Mouse (Mus musculus): ENCODE data around the gene Fut7. TPM values are rescaled to one million over a fixed set of nuclear protein-coding genes. Genes with fewer than 3 reads are reported as not detected.
"Not testable (repeated sequence)": the region's sequence is repeated elsewhere in the genome, so short reads cannot be mapped to it uniquely, and the experiment has no call there.

Fut7 gene
- polyA plus RNA-seq, 1 experiment from 2014 or later, result not detected

DNA sequence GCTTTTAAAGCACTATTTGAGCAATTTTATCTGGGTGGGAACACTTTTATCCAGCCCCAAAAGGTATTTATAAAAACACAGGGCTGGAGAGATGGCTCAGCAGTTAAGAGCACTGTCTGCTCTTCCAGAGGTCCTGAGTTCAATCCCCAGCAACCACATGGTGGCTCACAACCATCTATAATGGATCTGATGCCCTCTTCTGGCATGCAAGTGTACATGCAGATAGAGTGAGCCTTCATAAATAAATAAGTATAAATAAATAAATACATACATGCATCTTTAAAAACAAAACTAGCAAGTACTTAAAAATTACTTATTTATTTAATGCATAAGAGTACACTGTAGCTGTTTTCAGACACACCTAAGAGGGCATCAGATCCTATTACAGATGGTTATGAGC lies 9.6 kb upstream of the Fut7 start:
- not testable (repeated sequence) for H3K4me3 ChIP-seq (ENCODE audit: low read depth, low read length); H3K9ac ChIP-seq (ENCODE audit: low read length); H3K36me3 ChIP-seq (ENCODE audit: control insufficient read depth, insufficient read depth, low read length); H3K9me3 ChIP-seq (ENCODE audit: control insufficient read depth, low read length); H3K4me1 ChIP-seq (replicated peaks; ENCODE audit: control insufficient read depth, insufficient read depth, low read length); H3K27ac ChIP-seq (ENCODE audit: low read depth, low read length); H3K4me2 ChIP-seq (ENCODE audit: low read depth, low read length, severe bottlenecking); H3K27me3 ChIP-seq (ENCODE audit: control insufficient read depth, insufficient read depth, low read length); DNase-seq (ENCODE audit: low spot score); ATAC-seq (replicated peaks; ENCODE audit: low FRiP score)

- Histone ChIP-seq H3K4me3 (ENCODE audit: low read depth, low read length) (no peak overlapping the region), H3K4me1 (replicated peaks; ENCODE audit: control insufficient read depth, insufficient read depth, low read length) (no peaks in the 10 kb centered on the region), H3K9ac (ENCODE audit: low read length) (no peak overlapping the region), H3K36me3 (ENCODE audit: control insufficient read depth, insufficient read depth, low read length) (no peaks in the 10 kb centered on the region), H3K4me2 (ENCODE audit: low read depth, low read length, severe bottlenecking) (no peak overlapping the region), H3K9me3 (ENCODE audit: control insufficient read depth, low read length) (no peaks in the 10 kb centered on the region), H3K27me3 (ENCODE audit: control insufficient read depth, insufficient read depth, low read length) (no peaks in the 10 kb centered on the region), H3K27ac (ENCODE audit: low read depth, low read length) (no peak overlapping the region)
- DNase-seq (ENCODE audit: low spot score) (no peak), ATAC-seq (replicated peaks; ENCODE audit: low FRiP score) (no peak)
- 9% methylated on average over 3 of the region's 3 CpGs for WGBS
Observed at GRCm38 (mm10) chr2:25417426-25417825, 5.6 kb upstream of the Fut7 start.

GRCm38 (mm10) chr2:25421896-25422295 lies 1.2 kb upstream of the Fut7 start:
- Histone ChIP-seq H3K36me3 (ENCODE audit: control insufficient read depth, insufficient read depth, low read length) (no peaks in the 10 kb centered on the region), H3K4me3 (ENCODE audit: low read depth, low read length) (no peak overlapping the region), H3K27ac (ENCODE audit: low read depth, low read length) (no peak overlapping the region), H3K9ac (ENCODE audit: low read length) (no peak overlapping the region), H3K9me3 (ENCODE audit: control insufficient read depth, low read length) (no peaks in the 10 kb centered on the region), H3K4me2 (ENCODE audit: low read depth, low read length, severe bottlenecking) (no peak overlapping the region), H3K4me1 (replicated peaks; ENCODE audit: control insufficient read depth, insufficient read depth, low read length) (no peaks in the 10 kb centered on the region), H3K27me3 (ENCODE audit: control insufficient read depth, insufficient read depth, low read length) (no peaks in the 10 kb centered on the region)
- 21% methylated on average over 3 of the region's 3 CpGs for WGBS
- ATAC-seq (replicated peaks; ENCODE audit: low FRiP score) (peak; percentile 45), DNase-seq (ENCODE audit: low spot score) (peak; percentile 85)

- H3K9ac ChIP-seq (ENCODE audit: low read length), result no peak overlapping the region
- DNase-seq (ENCODE audit: low spot score) (no peak), ATAC-seq (replicated peaks; ENCODE audit: low FRiP score) (no peak)
- H3K36me3 ChIP-seq (ENCODE audit: control insufficient read depth, insufficient read depth, low read length), result no peaks in the 10 kb centered on the region
- H3K4me2 ChIP-seq (ENCODE audit: low read depth, low read length, severe bottlenecking), result no peak overlapping the region
- H3K9me3 ChIP-seq (ENCODE audit: control insufficient read depth, low read length), result no peaks in the 10 kb centered on the region
- H3K4me1 ChIP-seq (replicated peaks; ENCODE audit: control insufficient read depth, insufficient read depth, low read length), result 0 out of 2 replicates have a peak, but pooled peaks cover 3% of the 10 kb centered on the region
- H3K27me3 ChIP-seq (ENCODE audit: control insufficient read depth, insufficient read depth, low read length), result no peaks in the 10 kb centered on the region
- H3K27ac ChIP-seq (ENCODE audit: low read depth, low read length), result no peak overlapping the region
- WGBS, result 81% methylated on average over 1 of the region's 1 CpGs
- no peak overlapping the region for H3K4me3 ChIP-seq (ENCODE audit: low read depth, low read length)
Observed at GRCm38 (mm10) chr2:25423626-25424025, 559 bp downstream of the Fut7 start.

- Histone ChIP-seq H3K4me3 (ENCODE audit: low read depth, low read length) (no peak overlapping the region), H3K4me2 (ENCODE audit: low read depth, low read length, severe bottlenecking) (no peak overlapping the region), H3K27ac (ENCODE audit: low read depth, low read length) (no peak overlapping the region), H3K27me3 (ENCODE audit: control insufficient read depth, insufficient read depth, low read length) (no peaks in the 10 kb centered on the region; the same call in 1 of the 2 replicates), H3K9ac (ENCODE audit: low read length) (no peak overlapping the region), H3K9me3 (ENCODE audit: control insufficient read depth, low read length) (no peaks in the 10 kb centered on the region), H3K36me3 (ENCODE audit: control insufficient read depth, insufficient read depth, low read length) (no peaks in the 10 kb centered on the region), H3K4me1 (replicated peaks; ENCODE audit: control insufficient read depth, insufficient read depth, low read length) (0 out of 2 replicates have a peak, but pooled peaks cover 3% of the 10 kb centered on the region)
- ATAC-seq (replicated peaks; ENCODE audit: low FRiP score) (no peak), DNase-seq (ENCODE audit: low spot score) (no peak)
- WGBS, result 54% methylated on average over 27 of the region's 27 CpGs
Observed at GRCm38 (mm10) chr2:25425481-25425880, 2.4 kb downstream of the Fut7 start.

- Histone ChIP-seq H3K9ac (ENCODE audit: low read length) (no peak overlapping the region), H3K4me3 (ENCODE audit: low read depth, low read length) (no peak overlapping the region), H3K4me2 (ENCODE audit: low read depth, low read length, severe bottlenecking) (no peak overlapping the region), H3K27ac (ENCODE audit: low read depth, low read length) (no peak overlapping the region), H3K9me3 (ENCODE audit: control insufficient read depth, low read length) (no peaks in the 10 kb centered on the region), H3K4me1 (replicated peaks; ENCODE audit: control insufficient read depth, insufficient read depth, low read length) (0 out of 2 replicates have a peak, but pooled peaks cover 6% of the 10 kb centered on the region), H3K27me3 (ENCODE audit: control insufficient read depth, insufficient read depth, low read length) (no peaks in the 10 kb centered on the region; the same call in 1 of the 2 replicates), H3K36me3 (ENCODE audit: control insufficient read depth, insufficient read depth, low read length) (no peaks in the 10 kb centered on the region)
- DNase-seq (ENCODE audit: low spot score) (peak; percentile 91), ATAC-seq (replicated peaks; ENCODE audit: low FRiP score) (no peak)
- 29% methylated on average over 5 of the region's 5 CpGs for WGBS
Observed at GRCm38 (mm10) chr2:25426721-25427191, 3.7 kb downstream of the Fut7 start.

GRCm38 (mm10) chr2:25427256-25427655 lies 4.2 kb downstream of the Fut7 start:
- H3K4me3 ChIP-seq (ENCODE audit: low read depth, low read length), result no peak overlapping the region
- H3K4me1 ChIP-seq (replicated peaks; ENCODE audit: control insufficient read depth, insufficient read depth, low read length), result 0 out of 2 replicates have a peak, but pooled peaks cover 6% of the 10 kb centered on the region
- no peaks in the 10 kb centered on the region for H3K36me3 ChIP-seq (ENCODE audit: control insufficient read depth, insufficient read depth, low read length)
- no peak overlapping the region for H3K9ac ChIP-seq (ENCODE audit: low read length)
- no peak for DNase-seq (ENCODE audit: low spot score)
- 91% methylated on average over 5 of the region's 5 CpGs for WGBS
- no peaks in the 10 kb centered on the region; the same call in 1 of the 2 replicates for H3K27me3 ChIP-seq (ENCODE audit: control insufficient read depth, insufficient read depth, low read length)
- no peaks in the 10 kb centered on the region for H3K9me3 ChIP-seq (ENCODE audit: control insufficient read depth, low read length)
- no peak overlapping the region for H3K27ac ChIP-seq (ENCODE audit: low read depth, low read length)
- H3K4me2 ChIP-seq (ENCODE audit: low read depth, low read length, severe bottlenecking), result no peak overlapping the region
- no peak for ATAC-seq (replicated peaks; ENCODE audit: low FRiP score)

DNA sequence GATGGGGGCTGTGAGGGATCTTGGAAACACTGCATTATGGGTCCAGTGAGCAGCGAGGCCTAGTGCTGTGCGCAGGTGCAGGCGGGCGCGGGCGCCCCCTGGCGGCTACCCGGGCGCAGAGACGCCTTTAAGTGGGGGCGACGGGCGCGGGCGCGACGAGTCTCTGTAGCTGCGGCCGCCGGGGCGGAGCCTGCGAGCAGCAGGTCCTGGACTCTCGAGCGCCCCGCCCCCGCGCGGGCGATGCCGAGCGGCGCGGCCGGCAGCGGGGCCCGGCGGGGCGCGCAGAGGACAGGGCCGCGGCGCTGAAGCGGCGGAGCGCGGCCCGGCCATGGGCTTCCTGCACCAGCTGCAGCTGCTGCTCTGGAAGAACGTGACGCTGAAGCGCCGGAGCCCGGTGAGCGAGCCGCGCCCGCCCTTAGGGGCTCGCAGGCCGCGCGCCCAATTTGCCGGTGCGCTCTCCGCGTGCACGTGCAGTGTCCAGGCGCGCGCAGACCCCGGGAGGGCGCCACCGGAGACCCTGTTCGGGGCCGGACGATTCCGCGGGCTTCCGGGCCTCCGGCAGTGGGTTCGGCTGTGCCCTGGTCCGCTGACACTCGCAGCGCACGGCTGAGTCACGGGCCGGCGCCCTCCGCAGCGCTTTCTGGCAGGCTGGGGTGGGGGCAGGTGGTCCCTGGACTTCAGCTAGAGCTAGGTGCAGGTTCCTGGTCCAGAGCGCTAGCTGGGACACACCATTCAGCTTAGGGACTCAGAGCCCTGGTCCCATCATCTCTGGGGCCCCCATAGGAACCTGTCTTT lies 5.6 kb downstream of the Fut7 start, which contains the start of gene Abca2:
Abca2 (plus strand) TSS at position 262 of the 795 bp plus-strand sequence.
- Histone ChIP-seq H3K4me2 (ENCODE audit: low read depth, low read length, severe bottlenecking) (peak within 1 kb of the TSS; percentile 79), H3K4me3 (ENCODE audit: low read depth, low read length) (peak within 1 kb of the TSS; percentile 75), H3K4me1 (replicated peaks; ENCODE audit: control insufficient read depth, insufficient read depth, low read length) (0 out of 2 replicates have a peak, but pooled peaks cover 6% of the 10 kb centered on the region), H3K9me3 (ENCODE audit: control insufficient read depth, low read length) (no peaks in the 10 kb centered on the region), H3K9ac (ENCODE audit: low read length) (peak within 1 kb of the TSS; percentile 82), H3K27ac (ENCODE audit: low read depth, low read length) (peak within 1 kb of the TSS; percentile 53; the same call in 1 of the 2 replicates), H3K27me3 (ENCODE audit: control insufficient read depth, insufficient read depth, low read length) (no peaks in the 10 kb centered on the region; the same call in 1 of the 2 replicates), H3K36me3 (ENCODE audit: control insufficient read depth, insufficient read depth, low read length) (no peaks in the 10 kb centered on the region)
- DNase-seq (ENCODE audit: low spot score), result peak; percentile 98
- under 1% methylated on average over 89 of the region's 89 CpGs for WGBS
- ATAC-seq (replicated peaks; ENCODE audit: low FRiP score), result peak; percentile 90
